Mouse (Mus musculus) adrenal gland, postnatal 36 days (tissue): ENCODE results near the gene Gcnt2. TPM values are rescaled to one million over a fixed set of nuclear protein-coding genes. Genes with fewer than 3 reads are reported as not detected.
"Not testable (repeated sequence)": the region's sequence is repeated elsewhere in the genome, so short reads cannot be mapped to it uniquely, and the experiment has no call there.

Experiments used
- DNase-seq, 2 experiments: peaks; one replicate each; pipeline ENCODE4 v3.0.0; 2021; ENCODE audit warnings: mixed read lengths in 1 of 2
- total RNA-seq, 2 experiments: library from RNA; stranded (reverse); gene quantifications; 2 replicates each; pipeline ENCODE4 v1.2.3; 2021

The Gcnt2 gene
- total RNA-seq, 2 experiments from 2014 or later: 6.0 to 9.1 TPM

DNA sequence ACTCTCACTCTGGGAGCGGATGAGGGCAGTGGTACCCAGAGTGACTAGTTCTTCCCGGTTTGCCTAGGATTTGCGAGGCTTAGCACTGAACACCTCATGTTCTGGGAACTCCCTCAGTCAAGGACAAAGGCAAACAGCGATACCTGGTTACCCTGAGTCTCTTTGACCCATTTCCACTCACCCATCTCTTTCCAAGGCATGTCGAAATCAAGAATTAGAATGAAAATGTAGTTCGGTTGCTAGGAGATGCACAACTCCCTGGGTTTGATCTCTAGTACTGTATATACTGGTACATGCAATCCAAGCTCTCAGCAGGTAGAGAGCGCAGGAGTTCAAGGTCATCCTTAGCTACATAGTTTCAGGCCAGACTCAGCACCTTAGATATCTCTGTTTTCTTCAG, 47.0 kb downstream of the Gcnt2 start:
- no peak for DNase-seq

DNA sequence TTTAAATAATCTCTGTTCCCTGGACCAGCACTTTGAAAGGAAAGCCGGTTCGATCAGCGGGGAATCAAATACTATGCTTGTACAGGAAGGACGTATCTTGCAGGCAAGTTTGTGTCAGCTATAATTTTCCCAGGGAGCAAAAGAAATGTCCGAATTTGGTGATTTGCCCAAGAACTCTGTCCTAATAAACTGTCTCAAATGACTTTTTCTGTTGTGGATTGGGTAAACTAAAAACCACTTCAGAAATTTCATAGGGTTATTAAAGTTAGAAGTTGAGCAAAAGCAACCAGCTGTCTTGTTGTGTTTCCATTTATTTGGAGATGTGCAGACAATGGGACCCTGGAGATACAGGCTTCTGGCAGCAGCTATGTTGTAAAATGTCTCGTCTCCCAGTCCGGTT, 47.7 kb downstream of the Gcnt2 start:
- DNase-seq: no peak

DNA sequence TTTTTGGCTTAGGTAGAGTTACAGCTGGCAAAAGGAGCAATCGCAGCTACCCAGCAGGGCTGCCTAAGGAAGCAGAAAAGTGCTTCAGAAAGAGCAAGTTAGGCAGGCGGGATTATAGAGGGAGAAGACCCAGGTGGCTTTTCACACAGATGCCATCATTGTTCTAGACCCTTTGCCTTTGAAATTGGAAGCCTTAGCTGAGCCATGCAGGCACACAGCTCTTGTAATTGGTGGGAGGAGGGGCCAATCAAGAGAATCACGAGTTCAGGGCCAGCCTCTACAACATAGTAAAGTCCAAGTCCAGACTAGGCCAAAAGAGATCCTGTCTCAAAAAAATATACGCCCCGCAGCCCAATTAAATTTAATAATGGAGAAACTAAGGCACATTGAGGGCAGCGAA, 48.5 kb downstream of the Gcnt2 start:
- no peak for DNase-seq

DNA sequence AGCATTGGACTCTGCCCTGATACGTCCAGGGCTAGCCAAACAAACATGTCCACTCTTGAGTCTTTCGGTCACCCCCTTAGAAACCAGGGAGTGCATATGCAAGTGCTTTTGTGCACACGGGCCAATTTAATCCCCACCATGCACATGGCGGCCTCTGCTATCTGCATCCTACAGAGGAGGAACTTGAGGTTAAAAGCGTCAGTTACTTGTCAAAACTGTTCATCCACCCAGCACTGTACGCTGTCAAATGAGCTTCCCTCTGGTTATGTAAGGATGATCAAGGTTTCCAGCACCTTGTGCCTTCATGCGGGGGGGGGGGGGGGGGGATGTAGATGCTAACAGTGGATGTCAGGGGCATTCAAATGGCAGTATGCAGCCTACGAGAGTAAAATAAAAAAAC, 49.5 kb downstream of the Gcnt2 start:
- DNase-seq: no peak

DNA sequence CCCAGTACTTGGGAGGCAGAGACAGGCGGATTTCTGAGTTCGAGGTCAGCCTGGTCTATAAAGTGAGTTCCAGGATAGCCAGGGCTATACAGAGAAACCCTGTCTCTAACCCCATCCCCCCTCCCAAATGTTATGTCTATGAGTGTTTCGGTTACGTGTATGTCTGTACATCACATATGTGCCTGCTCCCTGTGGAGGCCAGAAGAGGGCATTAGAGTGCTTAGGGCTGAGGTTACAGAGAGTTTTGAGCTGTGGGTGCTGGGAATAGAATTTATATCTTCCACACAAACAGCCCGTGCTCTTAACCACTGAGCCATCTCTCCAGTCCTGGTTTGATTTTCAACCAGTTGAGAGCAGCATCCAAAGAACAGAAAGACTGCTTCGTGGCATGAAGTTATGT, 50.5 kb downstream of the Gcnt2 start:
- no peak for DNase-seq

DNA sequence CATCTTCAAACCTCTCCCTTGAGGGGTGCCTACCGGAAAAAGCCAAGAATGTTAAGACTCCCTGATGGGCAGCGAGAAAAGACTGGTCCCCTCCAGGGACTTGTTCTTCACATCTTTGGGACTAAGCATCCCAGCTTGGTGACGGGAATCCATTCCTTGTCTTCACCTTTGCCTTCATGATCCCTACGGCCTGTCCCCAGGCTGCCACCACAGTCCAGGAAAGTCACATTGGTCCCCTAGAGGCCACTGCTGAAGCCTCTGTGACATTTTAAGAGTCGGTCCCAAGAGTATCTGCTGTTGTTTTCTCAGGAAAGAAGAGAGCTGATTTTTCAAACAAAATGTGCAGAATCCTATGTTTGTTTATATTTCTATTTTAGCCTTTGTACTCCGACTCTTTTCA, 52.4 kb downstream of the Gcnt2 start:
- DNase-seq: no peak

DNA sequence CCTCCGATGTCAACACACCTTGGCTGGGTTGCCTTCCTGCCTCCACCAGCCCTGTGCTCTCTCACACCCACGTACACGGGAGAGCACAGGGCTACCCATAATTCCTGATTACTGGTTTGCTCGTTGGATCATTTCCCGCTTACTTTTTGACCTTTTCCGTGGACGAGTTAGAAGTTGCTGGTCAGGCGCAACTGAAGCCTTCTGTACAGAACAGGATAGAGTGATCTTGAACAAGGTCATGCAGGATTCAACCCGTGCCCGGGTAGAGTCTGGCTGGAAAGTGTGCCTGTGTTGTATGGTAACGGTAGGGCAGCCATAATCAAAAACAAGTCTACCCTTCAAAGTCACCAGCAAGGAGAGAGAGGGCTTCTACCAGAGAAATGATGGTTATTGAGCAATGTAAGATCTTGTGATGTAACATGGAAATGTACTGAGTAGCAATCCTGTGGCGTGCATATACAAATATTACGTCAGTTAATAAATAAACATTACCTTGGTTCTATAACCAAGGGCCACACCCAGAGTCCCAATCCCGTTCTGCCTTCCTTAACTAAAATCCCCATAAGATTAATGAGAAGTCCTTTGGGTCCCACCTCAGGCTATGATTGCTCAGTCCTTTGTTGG, 54.0 kb downstream of the Gcnt2 start:
- no peak for DNase-seq

DNA sequence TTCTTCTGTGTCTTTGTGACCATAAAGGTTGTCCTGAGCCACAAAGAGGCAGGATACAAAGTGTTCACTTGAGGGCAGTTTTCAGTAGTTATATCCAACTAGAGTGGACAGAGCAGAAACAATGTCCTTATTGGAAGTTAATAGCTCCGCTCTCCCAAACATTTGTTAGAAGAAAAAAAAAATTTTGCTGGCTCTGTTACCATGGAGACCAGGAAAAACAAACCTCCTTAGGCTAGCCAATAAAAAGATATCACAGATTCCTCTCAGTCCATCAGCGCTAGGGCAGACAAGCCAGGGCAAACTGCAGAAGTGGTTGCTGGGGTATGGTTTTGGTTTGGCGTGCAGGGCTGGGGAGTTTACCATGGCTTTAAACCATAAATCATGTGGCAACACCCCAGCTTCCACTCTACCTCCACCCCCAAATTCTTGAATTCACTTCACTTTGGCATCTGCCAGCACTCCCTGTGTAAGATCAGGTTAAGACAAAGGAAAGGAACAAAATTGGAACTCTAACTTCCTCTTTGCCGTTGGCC, 54.6 kb downstream of the Gcnt2 start:
- DNase-seq: no peak

DNA sequence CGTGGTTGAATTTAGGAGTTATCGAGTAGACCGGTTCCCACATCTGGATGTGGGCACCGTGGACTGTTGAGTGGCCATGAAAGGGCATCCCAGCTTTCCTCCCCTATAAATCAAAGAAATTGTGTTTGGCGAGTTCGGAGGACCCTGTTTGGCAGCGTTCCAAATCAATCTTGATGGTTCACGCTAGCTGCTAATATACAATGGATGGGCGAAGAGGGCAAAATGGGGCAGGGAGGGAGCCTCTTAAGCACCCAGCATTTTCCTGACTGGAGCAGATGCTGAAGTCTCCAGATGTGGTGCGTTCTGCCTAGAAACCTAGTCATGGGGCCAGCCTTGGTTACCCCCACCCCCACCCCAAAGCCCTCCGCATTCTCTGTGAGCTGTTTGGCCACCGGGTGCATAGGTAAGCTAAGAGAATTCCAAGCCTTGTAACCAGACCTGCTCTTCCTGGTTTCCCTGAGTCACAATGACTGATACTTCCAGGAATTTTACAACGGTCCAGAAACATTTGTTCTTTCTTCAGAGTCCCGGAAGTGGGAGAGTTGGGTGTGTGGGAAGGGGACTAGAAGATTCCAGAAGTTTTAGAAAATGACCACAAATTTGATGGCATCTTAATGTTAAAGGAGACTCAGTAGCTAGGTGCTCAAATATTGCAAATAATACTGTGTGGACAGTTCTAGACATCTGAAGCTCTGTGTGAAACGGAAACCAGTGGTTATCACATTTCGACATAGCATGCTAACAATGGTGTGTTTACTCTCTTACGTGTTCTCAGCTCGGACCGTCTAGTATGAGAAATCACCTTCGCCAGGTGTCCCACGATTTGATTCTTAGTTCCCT, 57.0 kb downstream of the Gcnt2 start:
- DNase-seq: no peak

DNA sequence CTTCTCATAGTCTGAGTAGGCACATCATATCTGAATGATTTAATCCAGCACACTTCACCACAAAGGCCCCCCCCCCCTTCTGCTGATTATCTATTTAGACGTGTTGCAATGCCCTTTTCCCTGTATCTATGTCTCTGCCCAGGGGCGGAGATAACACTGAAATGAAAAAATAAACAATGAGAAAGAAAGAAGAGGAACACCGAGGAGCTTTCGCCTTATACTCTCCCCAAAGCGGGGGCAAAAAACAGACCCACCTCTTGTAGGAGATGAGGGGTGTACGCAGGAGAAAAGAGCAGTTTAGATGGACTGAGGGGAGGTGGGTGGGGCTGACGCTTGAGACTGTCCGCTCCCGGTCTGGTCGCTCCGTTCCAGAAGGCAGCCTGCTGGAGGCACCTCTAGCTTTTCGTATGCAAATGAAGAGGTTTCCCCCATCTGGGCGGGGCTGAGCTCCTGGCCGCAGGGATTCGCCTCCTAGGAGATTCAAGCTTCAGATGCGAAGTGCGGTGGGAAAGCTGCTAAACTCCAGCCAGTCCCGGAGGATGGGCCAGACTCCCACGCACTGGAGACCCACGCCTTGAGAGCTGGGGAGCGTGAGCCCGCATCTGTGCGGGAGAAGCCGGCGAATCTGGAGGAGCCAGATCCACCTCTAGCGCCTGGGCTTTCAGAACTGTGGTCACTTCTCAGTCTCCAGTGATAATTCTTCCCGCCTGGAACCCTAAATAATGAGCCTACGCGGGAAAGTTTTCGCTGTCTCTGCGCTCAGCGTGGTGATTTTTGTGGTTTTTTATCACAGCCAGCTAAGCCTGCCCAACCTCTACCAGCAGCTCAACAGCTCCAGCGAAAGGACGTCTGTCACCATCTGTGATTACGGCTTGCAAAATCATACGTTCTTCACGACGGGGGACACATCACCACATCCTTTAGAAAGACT, 57.9 kb downstream of the Gcnt2 start:
- peak; percentile 70 to 71 for DNase-seq

DNA sequence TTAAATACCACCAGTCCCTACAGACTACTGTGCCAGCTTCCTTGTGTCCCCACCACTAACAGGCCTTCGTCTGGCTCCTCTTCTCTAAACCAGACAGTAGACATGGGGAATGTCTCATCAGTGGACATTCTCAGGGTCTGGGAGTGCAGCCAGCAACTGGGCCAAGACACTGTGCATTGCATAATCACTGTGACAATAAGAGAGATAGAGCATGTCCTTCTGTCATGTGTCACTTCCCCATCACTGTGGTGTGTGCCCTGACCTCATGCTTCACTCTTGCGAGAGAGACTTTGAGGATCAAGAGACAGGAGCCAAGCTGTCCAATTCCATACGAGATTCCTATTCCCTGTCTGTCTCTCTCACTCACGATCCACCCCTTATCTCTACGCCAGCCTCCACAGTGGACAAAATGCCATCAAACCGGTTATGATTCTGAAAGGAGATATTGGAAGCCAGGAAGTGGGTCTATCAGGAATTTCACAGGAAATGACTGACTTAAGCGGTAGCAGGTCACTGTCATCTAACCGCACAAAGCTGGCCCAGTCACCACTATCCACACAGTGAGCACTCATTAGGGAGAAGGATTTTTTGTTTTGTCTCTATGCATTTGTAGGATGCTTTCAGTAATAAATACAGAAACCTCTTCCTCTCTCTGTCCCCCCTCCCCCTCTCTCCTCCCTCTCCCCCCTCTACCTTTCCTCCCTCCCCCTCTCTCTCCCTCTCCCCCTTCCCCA, 61.9 kb downstream of the Gcnt2 start:
- peak; percentile 71 to 83 for DNase-seq

DNA sequence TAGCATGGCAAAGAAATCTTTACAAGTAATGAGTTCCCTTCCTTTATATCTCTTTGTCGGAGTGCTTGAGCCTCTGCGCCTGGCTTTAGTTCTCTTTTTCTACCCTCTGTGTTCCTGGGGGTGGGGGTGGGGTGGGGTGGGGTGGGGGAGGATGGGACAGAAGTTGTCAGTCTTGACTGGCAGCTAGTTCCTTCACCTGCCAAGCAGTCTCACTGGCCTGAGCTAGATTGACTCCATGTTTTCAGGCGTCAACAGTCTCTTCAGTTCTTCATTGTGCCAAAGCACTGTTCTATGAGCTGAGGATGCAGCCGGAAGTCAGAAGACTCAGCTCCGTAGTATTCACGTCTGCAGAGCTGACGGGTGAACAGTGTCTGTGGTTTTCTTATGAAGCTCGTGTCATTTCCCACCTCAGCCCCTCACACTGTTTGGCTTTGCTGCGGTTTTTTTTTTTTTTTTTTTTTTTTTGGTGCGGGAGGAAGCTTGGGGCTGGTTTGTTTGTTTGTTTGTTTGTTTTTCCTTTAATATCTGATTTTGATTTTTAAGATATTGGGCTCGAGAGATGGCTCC, 62.8 kb downstream of the Gcnt2 start:
- DNase-seq: no peak

DNA sequence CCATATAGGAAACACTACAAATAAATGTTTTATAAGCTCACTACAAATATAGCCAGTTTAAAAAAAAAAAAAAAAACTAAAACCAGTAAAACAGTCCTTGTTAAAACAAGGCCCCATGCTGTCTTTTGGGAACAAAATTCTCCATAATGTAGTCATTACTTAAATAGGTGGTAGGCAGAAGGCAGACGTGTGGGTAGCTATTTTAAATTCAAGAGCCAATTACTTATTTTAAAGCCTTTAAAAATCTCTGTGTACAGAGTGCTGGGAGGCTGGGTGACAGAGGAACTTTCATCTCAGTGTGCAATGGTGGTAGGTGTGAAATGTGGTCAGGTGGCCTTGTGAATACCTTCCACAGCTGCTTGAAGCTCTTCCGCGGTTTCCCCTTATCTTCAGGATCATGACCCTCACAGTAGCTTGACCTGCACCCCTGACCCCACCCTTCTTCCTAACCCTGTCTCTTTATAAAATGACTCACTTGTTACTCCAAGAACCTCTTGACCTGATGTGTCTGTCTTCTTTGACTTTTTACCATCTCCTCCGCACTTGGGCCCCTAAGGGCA, 64.3 kb downstream of the Gcnt2 start:
- no peak for DNase-seq

DNA sequence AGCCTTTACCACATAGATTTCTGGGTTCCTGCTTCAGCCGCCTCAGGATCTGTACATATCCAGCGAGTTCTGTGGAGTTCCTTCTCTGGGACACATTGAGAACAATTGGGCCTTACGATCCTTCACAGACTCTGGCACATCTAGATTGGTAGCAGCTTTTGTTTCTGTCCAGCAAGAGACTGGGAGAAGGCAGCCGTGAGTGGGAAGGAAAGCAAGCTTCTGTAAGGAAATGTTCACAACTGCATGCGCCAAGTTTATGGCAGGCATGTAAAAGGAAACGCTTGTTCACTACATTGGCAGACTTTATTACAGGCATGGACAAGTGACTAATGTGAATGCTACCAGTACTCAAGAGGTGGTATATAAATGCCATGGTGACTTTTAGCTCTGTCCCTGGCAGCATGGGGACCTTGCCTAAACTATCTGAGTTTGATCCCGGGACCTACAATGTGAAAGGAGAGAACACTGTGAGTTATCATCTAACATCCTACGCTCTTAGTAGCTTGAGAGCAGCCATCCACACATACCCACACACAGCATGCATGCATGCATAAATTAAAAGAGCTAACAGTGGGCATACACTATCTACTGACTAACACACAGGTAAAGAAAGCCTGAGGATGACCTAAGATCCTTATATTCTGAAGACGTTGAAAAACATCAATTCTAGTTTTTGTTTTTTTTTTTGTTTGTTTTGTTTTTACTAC, 68.8 kb downstream of the Gcnt2 start:
- no peak for DNase-seq

DNA sequence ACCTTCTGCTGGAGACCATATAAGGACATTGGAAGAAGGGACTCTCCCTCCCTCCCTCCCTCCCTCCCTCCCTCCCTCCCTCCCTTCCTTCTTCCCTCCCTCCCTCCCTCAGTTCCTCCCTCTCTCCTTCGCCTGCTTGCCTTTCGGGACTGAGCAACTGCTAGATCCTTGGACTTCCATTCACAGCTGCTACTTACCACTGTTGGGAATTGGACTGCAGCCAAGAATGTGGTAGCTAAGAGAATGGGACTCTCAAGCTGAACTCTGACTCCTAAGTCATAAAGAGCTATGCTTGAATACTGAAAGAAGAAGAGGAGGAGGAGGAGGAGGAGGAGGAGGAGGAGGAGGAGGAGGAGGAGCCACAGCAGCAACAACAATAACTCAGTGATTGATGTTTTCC, 72.3 kb downstream of the Gcnt2 start:
- DNase-seq: not testable (repeated sequence)

DNA sequence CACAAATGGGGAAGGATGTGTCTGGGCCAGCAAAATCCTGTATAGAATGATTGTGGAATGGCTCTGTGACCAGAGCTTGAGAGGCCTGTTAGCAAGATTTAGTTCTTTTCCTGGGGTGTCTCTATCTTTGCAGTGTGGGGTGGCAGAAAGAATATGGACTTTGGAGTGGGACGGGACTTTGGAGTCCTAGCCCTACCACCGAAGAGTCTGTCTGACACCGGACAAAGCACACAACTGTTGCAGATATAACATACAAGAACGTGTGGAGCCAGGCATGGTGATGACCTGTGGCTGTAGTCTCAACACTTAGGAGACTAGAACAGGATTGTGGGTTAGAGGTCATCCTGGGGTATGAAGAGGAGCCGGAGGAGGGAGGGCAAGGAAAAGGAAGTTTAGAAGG, 73.0 kb downstream of the Gcnt2 start:
- DNase-seq: no peak

DNA sequence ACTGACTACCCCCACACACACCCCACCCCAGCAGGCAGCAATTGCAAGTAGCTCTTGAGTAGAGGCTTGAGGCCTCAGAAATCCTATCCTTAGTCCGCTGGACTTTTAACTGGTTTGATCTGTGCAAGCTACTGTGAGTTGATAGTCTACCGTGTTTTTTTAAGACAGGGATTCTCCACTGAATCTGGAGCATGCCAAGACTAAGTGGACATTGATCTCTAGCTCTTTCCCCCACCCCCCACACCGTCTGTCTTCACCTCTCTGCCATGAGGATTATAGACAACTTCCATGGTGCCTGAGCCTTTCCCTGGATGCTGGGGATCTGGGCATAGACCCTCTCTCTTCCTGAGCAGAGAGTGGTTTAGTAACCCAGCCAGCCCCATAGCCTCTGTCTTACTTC, 74.8 kb downstream of the Gcnt2 start:
- DNase-seq: no peak

DNA sequence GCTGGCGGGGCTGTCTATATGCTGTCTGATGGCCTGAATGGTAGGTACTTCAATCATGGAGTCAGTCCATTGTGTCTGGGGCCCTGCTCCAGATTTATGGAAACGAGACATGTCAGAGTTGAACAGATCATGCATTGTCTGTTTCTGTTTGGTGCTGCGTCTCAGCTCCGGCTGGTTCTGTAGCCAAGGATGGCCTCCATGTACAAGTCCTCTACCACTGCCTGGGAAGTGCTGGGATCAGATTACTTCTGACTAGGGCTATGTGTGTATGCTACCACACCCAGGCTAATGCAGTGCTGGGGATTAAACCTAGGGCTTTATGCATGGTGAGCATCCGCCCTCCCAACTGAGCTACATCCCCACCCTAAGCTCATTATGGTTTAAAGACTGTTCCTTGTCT, 78.0 kb downstream of the Gcnt2 start:
- DNase-seq: no peak

DNA sequence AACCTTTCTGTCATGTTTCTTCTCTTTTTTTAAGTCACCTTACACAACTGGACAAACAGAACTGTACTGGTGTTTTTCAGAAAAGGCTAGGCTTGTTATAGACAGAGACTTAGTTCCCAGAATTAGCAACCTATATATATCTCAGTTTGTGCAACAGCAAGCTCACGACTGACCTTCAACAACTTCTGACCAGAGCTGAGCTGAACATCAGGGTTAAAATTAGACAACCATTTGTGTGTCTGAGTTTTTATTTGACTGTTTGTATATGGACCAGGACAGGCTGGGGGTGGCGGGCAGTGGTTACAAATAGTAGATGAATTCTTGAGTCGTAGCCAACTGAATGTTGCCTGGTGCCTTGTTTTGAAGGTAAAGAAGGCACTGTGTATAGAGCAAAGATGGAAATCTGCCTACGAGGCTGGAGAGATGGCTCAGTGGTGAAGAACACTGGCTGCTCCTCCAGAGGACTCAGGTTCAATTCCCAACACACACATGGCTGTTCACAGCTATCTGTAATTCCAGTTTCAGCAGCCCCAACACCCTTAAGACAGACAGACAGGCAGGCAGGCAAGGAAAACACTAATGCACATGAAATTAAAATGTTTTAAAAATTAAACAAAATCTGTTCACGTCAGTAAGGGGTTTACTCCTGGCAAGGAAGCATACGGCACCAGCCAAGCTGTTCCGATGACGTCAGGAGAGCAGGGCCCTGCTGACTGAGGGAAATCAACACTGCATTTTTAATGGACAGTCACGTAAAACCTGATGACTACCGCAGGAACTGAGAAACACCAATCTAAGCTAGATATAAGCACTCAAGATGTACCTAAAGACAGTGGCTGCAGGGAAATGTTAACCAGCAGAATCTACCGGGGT, 79.2 kb downstream of the Gcnt2 start:
- no peak for DNase-seq
